Mouse (Mus musculus) midbrain, embryonic 10.5 days (tissue): ENCODE results near the gene Npc1l1. TPM values are rescaled to one million over a fixed set of nuclear protein-coding genes. Genes with fewer than 3 reads are reported as not detected.

Experiments used
- DNase-seq: peaks from one replicate; pipeline ENCODE4 v3.0.0-alpha.2; 2017; ENCODE audit warnings: low spot score
- H3K27ac ChIP-seq: fragments of 300-500 bp; sonication (generic); replicated peaks from 2 replicates; pipeline ENCODE4 v1.5.1; 2016; ENCODE audit warnings: mild to moderate bottlenecking
- H3K27me3 ChIP-seq: fragments of 300-500 bp; sonication (generic); 2 replicates; pipeline ENCODE4 v1.6.1; 2016; ENCODE audit warnings: low read depth, mild to moderate bottlenecking; ENCODE audit not compliant: poor library complexity, severe bottlenecking
- H3K36me3 ChIP-seq: fragments of 300-500 bp; sonication (generic); 2 replicates; pipeline ENCODE4 v1.6.1; 2016; ENCODE audit warnings: mild to moderate bottlenecking, moderate library complexity
- H3K4me1 ChIP-seq: fragments of 300-500 bp; sonication (generic); 2 replicates; pipeline ENCODE4 v1.6.1; 2016
- H3K4me3 ChIP-seq: fragments of 300-500 bp; sonication (generic); 2 replicates; pipeline ENCODE4 v1.5.1; 2016; ENCODE audit warnings: mild to moderate bottlenecking, moderate library complexity
- H3K9me3 ChIP-seq: fragments of 300-500 bp; sonication (generic); replicated peaks from 2 replicates; pipeline ENCODE4 v1.6.1; 2016; ENCODE audit warnings: mild to moderate bottlenecking
- WGBS: fragments of 180-500 bp; shearing (Covaris S2); methylation state at CpG from one replicate; pipeline ENCODE4 v1.1.7; 2016; 5-methylcytosine and 5-hydroxymethylcytosine counted together
- polyA plus RNA-seq: library from polyadenylated mRNA; unstranded; fragments of >200 nt; fragmentation: Nextera tagmentation; extraction: Ambion mirVana; gene quantifications from 2 replicates; pipeline ENCODE4 v1.2.1, GENCODE M21; 2016

Npc1l1 gene
- polyA plus RNA-seq, 1 experiment from 2014 or later: not detected

DNA sequence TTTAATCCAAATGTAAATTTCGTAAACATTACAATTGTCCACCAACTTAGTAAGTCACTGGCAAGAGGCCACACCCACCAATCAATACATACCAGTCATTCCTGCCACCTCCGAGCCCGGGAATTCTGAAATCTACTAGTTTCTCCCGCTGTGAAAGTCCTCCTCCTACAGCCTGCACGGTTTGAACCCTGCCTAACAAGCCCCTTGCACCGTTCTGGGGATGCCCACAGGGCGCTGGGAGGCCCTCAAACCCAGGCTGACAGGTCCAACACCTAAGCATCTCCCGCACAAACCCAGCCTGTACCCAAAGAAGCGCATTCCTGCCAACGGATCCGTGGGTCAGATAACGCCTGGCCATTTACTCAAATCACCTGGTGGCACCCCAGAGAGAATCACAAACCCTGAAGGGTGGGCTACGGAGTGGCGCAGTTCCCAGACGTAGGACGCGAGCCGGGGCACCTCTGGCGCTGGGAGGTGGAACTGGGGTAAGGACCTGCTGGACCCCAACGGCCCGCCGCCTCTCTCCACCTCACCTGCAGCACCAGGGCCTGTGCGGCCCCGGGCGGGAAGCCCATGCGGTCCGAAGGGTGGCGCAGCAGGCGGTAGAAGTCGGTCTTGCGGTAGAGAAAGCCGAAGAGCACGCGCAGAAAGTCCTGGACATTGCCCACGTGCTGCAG is 30.4 kb downstream of the Npc1l1 start, which contains the start of gene A730071L15Rik:
A730071L15Rik (plus strand) TSS at position 620 of the 677 bp plus-strand sequence.
- 2% methylated on average over 35 of the region's 35 CpGs for WGBS
- DNase-seq: no peak

DNA sequence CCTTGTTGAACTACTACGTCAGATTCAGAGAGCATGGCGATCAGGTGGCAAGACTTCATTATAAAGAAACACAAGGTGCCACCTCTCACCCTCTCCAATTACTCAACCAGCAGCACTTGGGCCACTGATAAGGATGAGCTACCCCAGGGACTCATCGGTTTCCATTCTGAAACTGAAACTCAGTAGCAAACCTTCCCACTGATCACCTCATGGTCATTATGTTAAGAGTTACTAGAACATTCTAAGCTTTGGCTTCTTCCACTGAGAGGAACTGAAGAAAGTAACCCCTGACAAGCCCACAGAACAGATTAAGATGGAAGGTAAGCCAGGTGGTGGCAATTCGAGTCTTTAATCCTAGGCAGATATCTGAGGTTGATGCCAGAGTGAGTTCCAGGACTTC is 31.5 kb downstream of the Npc1l1 start:
- WGBS: 93% methylated on average over 4 of the region's 4 CpGs
- Histone ChIP-seq H3K4me1 (peaks cover 21% of the 10 kb centered on the region), H3K4me3 (peak overlapping the region; percentile 99), H3K27ac (no peak overlapping the region), H3K27me3 (no peaks in the 10 kb centered on the region), H3K36me3 (peaks cover 22% of the 10 kb centered on the region), H3K9me3 (no peaks in the 10 kb centered on the region)
- DNase-seq: no peak

More for the DNA sequence above, 30.4 kb downstream of the Npc1l1 start, which contains the start of gene A730071L15Rik:
- peaks cover 15% of the 10 kb centered on the region for H3K36me3 ChIP-seq
- H3K27ac ChIP-seq: peak within 1 kb of the TSS; percentile 96
- no peaks in the 10 kb centered on the region for H3K27me3 ChIP-seq
- no peaks in the 10 kb centered on the region for H3K9me3 ChIP-seq
- H3K4me1 ChIP-seq: peaks cover 21% of the 10 kb centered on the region
- H3K4me3 ChIP-seq: peak within 1 kb of the TSS; percentile 99

DNA sequence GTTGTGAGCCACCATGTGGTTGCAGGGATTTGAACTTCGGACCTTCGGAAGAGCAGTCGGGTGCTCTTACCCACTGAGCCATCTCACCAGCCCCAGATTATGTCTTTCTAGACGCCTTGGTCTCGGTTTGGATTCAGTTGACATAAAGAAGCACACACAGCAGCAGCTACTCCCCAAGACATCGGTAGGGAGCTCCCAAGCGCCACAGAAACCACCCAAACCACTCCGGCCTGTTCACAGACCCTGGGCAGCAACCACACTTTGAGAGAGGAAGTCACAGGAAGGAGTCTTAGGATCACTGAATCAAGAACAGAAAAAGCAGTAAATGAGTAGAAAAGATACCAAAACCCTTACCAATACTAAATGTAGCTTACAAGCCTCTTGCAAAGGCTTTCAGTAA is 33.2 kb downstream of the Npc1l1 start:
- WGBS: 93% methylated on average over 8 of the region's 8 CpGs
- Histone ChIP-seq H3K4me3 (no peak overlapping the region), H3K27ac (no peak overlapping the region), H3K36me3 (peaks cover 37% of the 10 kb centered on the region), H3K27me3 (no peaks in the 10 kb centered on the region), H3K4me1 (peaks cover 21% of the 10 kb centered on the region), H3K9me3 (no peaks in the 10 kb centered on the region)
- DNase-seq: no peak

DNA sequence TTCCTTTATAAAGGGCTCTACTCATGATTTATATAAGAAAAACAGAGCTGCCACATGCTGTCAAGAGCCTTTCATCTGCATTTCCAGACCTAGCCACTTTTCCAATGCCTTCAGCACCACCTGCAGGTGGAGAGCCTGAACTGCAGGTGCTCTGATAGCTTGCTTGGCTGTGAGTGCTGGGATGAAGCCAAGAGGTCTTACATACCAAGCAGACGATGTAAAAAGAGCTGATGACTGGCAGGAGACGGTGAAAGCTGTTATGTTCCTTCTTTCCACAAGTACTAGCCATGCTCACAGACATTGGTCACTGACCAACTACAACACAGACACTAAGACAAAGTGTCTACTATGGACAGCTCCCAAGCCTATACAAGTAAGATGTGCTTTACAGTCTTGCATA is 42.1 kb downstream of the Npc1l1 start:
- no peaks in the 10 kb centered on the region for H3K27me3 ChIP-seq
- no peak overlapping the region for H3K4me3 ChIP-seq
- peak; percentile 77 for DNase-seq
- H3K27ac ChIP-seq: no peak overlapping the region
- peaks cover 27% of the 10 kb centered on the region for H3K4me1 ChIP-seq
- H3K9me3 ChIP-seq: no peaks in the 10 kb centered on the region
- WGBS: 21% methylated on average over 2 of the region's 2 CpGs
- H3K36me3 ChIP-seq: peaks cover 41% of the 10 kb centered on the region

DNA sequence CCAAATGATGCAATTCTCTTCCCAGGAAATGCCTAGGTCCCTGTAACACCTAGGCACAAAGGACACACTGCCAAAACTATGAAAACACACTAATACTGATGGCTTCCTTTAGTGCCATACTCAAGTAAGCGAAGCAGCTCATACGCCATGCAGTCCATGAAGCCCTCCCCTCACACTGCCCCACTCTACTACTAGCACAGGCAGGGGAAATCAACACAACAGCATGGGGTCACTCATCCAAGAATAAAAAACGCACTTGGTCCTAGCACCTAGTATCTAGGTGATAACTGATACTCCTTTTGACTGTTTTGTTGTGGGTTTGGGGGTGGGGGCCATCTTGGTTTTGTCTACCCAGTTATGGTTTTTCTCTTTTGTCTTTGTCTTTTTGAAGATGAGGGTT is 42.5 kb downstream of the Npc1l1 start:
- DNase-seq: no peak
- Histone ChIP-seq H3K4me3 (no peak overlapping the region), H3K9me3 (no peaks in the 10 kb centered on the region), H3K36me3 (peaks cover 36% of the 10 kb centered on the region), H3K27ac (no peak overlapping the region), H3K27me3 (no peaks in the 10 kb centered on the region), H3K4me1 (peaks cover 30% of the 10 kb centered on the region)
- 94% methylated on average over 3 of the region's 3 CpGs for WGBS

DNA sequence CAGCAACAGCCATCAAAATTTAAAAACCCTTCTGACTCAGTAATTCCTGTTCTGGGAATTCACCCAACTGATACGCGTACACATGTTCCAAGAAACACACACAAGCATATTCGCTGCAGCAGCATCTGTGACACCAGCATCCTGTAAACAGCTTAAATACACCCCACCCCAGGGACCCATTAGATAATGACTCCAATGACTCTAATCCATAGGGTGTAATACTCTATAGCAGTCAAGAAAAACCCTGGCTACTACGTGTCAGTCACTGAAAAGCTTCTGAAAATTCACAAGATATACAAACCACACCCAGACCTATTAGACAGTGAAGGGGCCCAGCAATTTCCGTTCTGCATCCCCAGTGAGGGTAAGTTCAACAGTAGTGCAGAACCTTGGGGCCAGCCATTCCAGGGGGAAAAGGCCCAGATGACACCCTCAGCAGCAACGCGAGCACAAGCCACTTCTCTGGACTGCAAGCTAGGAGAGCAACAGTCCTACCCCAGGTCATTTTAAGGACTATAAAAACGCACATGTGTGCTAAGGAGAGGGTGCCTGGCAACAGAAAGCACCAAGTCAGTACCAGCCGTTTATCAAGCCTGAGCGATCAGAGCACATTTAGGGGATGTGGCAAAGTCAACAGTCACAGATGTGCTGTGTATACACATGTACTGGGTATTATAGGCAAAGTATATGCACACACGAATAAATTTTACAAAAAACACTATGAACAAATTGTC is 45.6 kb downstream of the Npc1l1 start:
- H3K9me3 ChIP-seq: no peaks in the 10 kb centered on the region
- H3K4me1 ChIP-seq: peaks cover 48% of the 10 kb centered on the region
- peaks cover 14% of the 10 kb centered on the region for H3K36me3 ChIP-seq
- H3K27ac ChIP-seq: no peak overlapping the region
- no peak overlapping the region for H3K4me3 ChIP-seq
- H3K27me3 ChIP-seq: no peaks in the 10 kb centered on the region
- no peak for DNase-seq
- 82% methylated on average over 11 of the region's 11 CpGs for WGBS

DNA sequence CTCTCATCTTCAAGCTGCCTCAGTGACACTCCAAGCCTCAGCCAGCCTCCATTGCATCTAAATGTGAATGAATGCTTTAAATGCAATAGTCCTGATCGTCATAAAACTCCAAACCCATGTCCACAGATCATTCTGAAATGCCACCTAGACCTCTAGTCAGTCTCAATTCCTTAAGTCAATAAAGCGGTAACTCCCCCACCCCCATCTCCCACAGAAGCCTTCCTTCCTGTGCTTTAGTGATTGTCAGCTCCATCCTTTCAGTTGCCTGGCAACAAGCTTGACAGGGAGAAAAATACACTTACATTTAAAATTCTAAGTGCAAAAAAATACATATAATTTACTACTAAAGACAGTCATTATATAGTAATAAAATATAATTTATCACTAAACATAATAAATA is 46.7 kb downstream of the Npc1l1 start:
- no peak overlapping the region for H3K27ac ChIP-seq
- H3K9me3 ChIP-seq: no peaks in the 10 kb centered on the region
- DNase-seq: no peak
- peaks cover 60% of the 10 kb centered on the region for H3K4me1 ChIP-seq
- H3K27me3 ChIP-seq: no peaks in the 10 kb centered on the region
- WGBS: 76% methylated on average over 2 of the region's 2 CpGs
- peaks cover 8% of the 10 kb centered on the region for H3K36me3 ChIP-seq
- no peak overlapping the region for H3K4me3 ChIP-seq

DNA sequence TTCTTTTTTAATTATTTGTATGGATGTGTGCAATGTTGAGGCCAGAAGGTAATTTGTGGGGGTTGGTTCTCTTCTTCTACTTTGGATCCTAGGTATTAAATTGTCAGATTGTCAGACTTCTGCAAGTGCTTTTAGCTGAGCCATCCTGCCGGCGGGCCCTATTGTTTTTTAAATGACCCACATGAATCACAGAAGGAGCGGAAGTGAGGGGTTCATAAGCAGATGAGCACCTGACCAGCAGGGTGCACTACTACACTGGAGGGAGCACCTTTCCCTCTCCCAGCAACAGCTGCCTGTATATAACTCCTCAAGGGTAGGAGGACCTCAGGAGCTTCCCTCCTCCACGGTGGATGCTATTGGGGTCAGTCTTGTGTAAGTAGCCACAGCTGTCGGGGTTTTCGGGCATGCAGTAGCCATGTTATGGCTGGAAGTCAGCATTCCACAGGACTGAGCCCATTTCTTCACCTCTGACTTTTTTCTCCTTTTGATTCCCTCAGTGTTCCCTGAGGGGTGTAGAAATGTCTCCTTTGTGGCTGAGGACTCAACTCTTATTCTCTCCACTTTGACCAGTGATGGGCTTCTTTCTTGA is 49.0 kb downstream of the Npc1l1 start:
- Histone ChIP-seq H3K4me1 (peaks cover 71% of the 10 kb centered on the region), H3K9me3 (no peaks in the 10 kb centered on the region), H3K36me3 (peaks cover under 1% of the 10 kb centered on the region; the same call in 1 of the 2 replicates), H3K27me3 (no peaks in the 10 kb centered on the region), H3K27ac (no peak overlapping the region), H3K4me3 (no peak overlapping the region)
- DNase-seq: no peak
- 54% methylated on average over 6 of the region's 6 CpGs for WGBS

DNA sequence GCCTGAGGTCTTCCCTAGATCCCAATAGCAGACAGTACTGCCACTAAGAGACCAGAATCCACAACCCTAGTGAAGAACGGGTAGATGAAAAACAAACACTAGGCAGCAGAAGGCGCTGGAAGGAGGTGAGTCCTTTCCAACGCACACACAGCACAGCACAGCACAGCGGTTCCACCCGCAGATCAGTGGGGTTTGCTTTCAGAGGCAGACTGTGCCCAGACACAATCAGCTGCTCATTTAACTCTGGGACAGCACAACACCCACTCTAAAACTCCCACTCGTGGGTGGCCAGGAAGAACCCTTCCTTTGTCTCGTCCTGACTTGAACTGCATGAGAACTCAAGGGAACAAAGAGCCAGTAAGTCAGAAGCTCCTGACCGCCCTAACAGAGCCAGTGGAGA is 50.7 kb downstream of the Npc1l1 start:
- Histone ChIP-seq H3K36me3 (no peaks in the 10 kb centered on the region), H3K4me1 (peaks cover 57% of the 10 kb centered on the region), H3K4me3 (no peak overlapping the region), H3K9me3 (no peaks in the 10 kb centered on the region), H3K27me3 (no peaks in the 10 kb centered on the region), H3K27ac (peak overlapping the region; percentile 76)
- no peak for DNase-seq
- WGBS: 15% methylated on average over 8 of the region's 8 CpGs

DNA sequence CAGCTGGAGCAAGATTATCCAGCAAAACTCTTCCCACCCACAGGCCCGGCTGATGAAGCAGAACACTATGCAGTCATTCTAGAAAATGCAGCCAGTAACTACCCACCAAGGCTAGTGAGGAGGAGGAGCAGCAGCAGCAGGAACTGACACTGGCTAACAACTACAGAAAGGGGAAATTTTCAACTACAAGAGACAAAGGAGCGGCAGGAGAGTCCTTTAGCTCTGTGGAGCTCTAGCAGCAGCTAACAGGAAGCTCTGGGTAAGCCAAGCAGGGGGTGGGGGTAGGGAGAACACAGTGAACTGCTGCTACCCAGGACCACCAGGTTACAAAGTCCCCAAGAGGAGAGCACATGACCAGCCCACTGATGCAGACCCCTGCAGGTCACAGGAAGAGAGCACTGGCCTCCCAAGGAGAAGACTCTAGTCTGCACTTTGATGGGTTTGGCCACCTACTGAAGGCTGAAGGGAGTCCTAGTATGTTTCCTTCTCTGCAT is 51.2 kb downstream of the Npc1l1 start:
- no peaks in the 10 kb centered on the region for H3K9me3 ChIP-seq
- no peak overlapping the region for H3K4me3 ChIP-seq
- 16% methylated on average over 2 of the region's 2 CpGs for WGBS
- DNase-seq: peak; percentile 29
- H3K27me3 ChIP-seq: no peaks in the 10 kb centered on the region
- peaks cover 52% of the 10 kb centered on the region for H3K4me1 ChIP-seq
- H3K27ac ChIP-seq: peak overlapping the region; percentile 76
- H3K36me3 ChIP-seq: no peaks in the 10 kb centered on the region

DNA sequence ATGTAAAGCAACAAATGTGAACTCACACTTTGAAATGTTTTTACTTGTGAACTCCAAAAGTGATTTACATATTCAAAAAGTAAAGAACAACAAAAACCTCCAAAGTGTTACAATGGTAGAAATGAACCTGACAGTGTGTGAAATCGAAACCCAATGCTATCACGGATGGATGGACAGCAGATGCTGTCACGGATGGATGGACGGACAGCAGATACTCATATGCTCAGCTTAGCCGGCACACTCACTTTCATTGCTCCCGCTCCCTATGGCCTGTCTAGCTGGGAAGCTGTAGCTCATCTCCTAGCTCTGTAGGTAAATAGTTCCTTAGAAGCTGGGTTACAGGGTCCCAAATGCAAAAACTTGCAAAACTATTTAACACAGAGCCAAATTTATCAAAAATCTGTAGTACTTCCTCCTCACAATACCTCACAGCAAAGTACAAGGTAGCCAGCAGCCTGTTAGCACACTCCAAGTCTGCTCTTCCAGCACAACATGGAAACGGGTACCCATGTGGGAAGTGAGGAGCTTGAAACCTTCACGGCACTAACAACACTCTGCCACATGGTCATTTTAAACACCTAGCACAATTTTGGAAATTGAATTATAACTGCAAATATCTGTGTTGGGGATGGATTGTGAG is 52.0 kb downstream of the Npc1l1 start:
- WGBS: 57% methylated on average over 8 of the region's 8 CpGs

DNA sequence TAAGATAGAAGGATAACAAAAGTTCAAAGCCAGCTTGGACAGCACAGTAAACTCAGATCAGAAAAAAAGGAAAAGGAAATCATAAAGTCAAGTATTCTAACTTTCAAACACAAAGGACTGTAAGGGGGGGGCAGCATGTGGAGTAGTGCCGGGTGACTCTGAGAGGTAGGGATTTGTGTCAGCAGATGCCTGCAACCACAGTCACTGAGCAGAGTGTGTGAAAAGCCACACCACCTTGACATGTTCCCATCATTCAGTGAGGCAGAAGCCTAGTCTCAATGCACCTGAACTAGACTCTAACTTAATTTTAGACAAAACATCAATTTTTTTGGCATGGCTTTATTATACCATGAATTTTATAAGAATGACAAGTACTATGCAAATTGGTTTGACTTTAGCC is 54.4 kb downstream of the Npc1l1 start:
- Histone ChIP-seq H3K27me3 (no peaks in the 10 kb centered on the region), H3K4me3 (no peak overlapping the region), H3K4me1 (peaks cover 34% of the 10 kb centered on the region), H3K36me3 (0 out of 2 replicates have a peak, but pooled peaks cover 3% of the 10 kb centered on the region), H3K27ac (no peak overlapping the region), H3K9me3 (no peaks in the 10 kb centered on the region)
- WGBS: 87% methylated on average over 1 of the region's 1 CpGs
- no peak for DNase-seq

More for the DNA sequence above, 52.0 kb downstream of the Npc1l1 start:
- DNase-seq: no peak
- Histone ChIP-seq H3K4me1 (peaks cover 45% of the 10 kb centered on the region), H3K4me3 (no peak overlapping the region), H3K27me3 (no peaks in the 10 kb centered on the region), H3K27ac (peak overlapping the region; percentile 76; the same call in 1 of the 2 replicates), H3K36me3 (0 out of 2 replicates have a peak, but pooled peaks cover 3% of the 10 kb centered on the region), H3K9me3 (no peaks in the 10 kb centered on the region)
